Mouse (Mus musculus): ENCODE measurements at regions not wholly inside any gene's neighbourhood (a gene's known extent, or its start where the extent isn't known, plus 50 kb on each side); places are given as distances from the start of the nearest gene placed in this dataset.

DNA sequence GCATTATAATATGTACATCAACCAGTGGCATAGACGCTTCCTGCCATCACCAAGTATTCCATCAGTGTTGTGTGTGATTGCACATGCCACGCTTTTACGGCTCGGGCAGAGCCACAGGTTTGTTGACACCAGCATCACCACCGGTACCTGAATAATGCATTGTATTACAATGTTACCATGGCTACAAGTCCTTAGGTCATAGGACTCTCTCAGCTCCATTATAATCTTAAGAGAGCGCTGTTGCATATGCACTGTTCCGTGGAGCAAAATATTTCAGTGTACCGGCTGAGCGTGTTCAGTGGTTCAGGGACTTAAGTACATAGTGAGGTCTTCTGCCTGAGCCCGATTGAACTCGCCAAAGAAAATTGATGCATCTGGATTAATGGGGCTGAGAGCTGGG is 303.4 kb upstream of the Id4 start:
- DNase-seq (ENCODE audit: low read depth, low spot score), result no peak

DNA sequence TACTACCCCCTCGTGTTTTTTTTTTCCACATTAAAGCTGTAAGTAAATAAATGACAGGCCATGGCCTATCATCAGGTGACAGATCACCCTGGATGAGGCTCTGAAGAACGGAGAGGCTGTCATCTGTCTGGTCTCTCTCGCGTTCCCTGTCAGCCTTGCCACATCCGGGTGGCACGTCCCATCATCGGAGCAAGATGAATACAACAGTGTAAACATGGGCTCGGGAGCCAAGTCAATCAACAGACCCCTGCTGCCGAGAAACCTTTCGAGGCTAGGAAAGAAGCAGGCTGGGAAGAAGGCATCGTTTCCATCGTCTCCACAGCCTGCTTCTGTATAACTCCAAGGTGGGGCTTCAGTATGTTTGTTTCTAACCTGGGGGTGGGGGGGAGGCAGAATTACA is 286.8 kb upstream of the Id4 start:
- DNase-seq (ENCODE audit: low read depth, low spot score), result no peak

GRCm38 (mm10) chr13:47974756-47975515 is 286.1 kb upstream of the Id4 start:
- no peak for DNase-seq (ENCODE audit: low read depth, low spot score)

GRCm38 (mm10) chr13:47998495-47998894 is 262.5 kb upstream of the Id4 start:
- no peak for DNase-seq (ENCODE audit: low read depth, low spot score)

DNA sequence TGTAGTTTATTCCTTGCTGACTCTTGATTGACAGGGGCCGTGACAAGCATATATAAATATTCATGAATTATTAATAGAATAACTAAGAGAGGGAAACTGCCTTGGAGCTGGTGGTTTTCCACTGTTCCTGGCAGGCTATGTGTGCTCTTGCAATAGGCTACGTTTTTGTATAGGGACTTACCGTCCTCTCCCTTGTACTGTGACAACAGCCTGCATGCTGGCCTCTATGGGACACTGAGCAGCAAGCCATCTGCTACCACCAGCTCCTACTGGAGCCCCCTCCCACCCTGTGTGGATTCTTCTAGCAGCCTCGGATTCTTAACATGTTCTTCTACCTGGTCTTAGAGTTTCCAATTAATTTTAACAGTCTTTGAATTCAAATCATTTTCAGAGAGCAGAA is 261.6 kb upstream of the Id4 start:
- DNase-seq (ENCODE audit: low read depth, low spot score), result no peak

DNA sequence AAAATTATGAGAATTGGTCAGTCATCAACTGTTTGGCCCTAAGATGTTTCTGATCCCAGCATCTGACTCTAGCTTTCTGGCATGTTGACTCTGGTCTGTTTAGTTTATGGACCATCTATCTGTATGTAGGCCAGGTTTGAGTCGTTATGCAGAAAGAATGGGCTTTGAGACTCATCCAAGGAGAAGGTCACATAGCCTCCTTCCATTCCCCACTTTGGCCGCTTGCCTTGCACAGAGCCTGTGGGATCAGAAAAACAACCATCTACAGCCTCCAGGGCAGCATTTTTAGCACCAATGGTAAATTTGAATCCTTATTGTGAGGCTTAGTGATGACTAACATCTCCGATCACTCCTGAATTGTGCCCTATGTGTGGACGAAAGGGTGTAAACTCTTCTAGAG is 257.9 kb upstream of the Id4 start:
- no peak for DNase-seq (ENCODE audit: low read depth, low spot score)

GRCm38 (mm10) chr13:48013336-48013750 is 247.7 kb upstream of the Id4 start:
- no peak for DNase-seq (ENCODE audit: low read depth, low spot score)

GRCm38 (mm10) chr13:48015296-48015695 is 245.7 kb upstream of the Id4 start:
- no peak for DNase-seq (ENCODE audit: low read depth, low spot score)

- no peak for DNase-seq (ENCODE audit: low read depth, low spot score)
Measured at GRCm38 (mm10) chr13:48016051-48016450, 245.0 kb upstream of the Id4 start.

- DNase-seq (ENCODE audit: low read depth, low spot score), result no peak
Measured at GRCm38 (mm10) chr13:48016606-48017005, 244.4 kb upstream of the Id4 start.

- DNase-seq (ENCODE audit: low read depth, low spot score), result no peak
Measured at GRCm38 (mm10) chr13:48017649-48018048, 243.4 kb upstream of the Id4 start.

- no peak for DNase-seq (ENCODE audit: low read depth, low spot score)
Measured at GRCm38 (mm10) chr13:48018606-48019005, 242.4 kb upstream of the Id4 start.

DNA sequence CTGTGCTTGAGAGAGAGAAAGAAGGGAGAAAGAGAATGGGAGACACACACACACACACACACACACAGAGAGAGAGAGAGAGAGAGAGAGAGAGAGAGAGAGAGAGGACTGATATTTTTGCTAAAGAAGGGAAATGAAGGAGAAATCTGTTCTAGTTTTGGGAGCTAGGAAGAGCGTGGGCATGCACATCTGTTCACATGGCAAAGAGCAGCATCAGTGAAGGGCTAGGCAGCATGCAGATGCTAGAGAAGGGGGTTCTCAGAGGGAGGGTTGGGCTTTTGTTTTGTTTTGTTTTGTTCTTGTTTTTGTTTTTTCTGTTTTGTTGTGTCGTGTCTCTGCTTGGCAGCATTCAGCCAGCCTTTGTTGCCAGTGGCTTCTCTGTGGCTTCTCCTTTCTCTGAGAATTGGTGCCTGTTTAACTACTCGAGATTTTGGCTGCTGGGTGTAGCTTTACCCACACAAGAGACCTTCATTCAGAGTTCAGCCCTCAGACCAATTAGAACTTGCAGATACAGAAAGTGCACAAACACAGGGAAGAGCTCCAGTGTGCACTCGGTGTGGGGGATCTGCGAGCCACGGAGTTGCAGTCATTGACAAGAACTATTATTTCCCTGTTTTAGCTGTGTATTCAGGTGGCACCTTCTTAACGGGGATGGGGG is 237.9 kb upstream of the Id4 start:
- DNase-seq (ENCODE audit: low read depth, low spot score), result no peak

DNA sequence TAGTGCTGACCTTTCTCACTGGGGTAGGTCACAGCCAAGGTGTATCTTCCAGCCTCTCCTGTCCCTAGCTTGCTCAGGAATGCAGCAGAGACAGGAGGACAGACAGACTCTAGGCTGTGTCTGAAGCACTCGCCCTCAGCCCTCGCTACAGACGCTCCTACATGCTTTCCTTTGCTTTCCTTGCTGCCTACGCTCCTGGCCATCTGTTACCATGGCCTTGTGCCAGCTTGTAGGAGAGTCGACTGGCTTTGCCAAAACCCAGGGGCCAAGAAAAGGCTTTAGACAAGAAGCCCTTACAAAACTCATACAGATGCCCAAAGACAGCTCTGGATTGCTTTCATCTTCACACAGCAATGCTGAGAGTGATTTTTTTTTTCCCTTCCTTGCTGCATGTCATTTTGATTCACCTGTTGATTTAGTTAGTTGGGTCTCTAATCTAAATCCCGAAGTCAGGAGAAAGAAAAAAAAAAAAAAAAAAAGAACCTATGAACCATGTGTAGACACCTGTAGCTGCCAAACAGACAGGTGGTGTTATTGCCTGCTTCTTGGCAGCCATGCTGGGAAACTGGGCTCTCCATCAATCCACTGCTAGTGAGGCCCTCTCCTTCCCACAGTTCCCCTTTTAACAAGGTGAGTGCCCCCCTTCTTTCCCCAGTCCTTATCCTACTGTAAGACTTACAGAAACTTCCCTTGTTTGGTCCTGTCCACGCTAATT is 233.1 kb upstream of the Id4 start:
- DNase-seq (ENCODE audit: low read depth, low spot score), result no peak

GRCm38 (mm10) chr13:48031491-48031890 is 229.5 kb upstream of the Id4 start:
- no peak for DNase-seq (ENCODE audit: low read depth, low spot score)

- no peak for DNase-seq (ENCODE audit: low read depth, low spot score)
Measured at GRCm38 (mm10) chr13:48042172-48042571, 218.9 kb upstream of the Id4 start.

GRCm38 (mm10) chr13:48042572-48042971 is 218.5 kb upstream of the Id4 start:
- no peak for DNase-seq (ENCODE audit: low read depth, low spot score)

GRCm38 (mm10) chr13:48046201-48046750 is 214.8 kb upstream of the Id4 start:
- DNase-seq (ENCODE audit: low read depth, low spot score), result no peak

DNA sequence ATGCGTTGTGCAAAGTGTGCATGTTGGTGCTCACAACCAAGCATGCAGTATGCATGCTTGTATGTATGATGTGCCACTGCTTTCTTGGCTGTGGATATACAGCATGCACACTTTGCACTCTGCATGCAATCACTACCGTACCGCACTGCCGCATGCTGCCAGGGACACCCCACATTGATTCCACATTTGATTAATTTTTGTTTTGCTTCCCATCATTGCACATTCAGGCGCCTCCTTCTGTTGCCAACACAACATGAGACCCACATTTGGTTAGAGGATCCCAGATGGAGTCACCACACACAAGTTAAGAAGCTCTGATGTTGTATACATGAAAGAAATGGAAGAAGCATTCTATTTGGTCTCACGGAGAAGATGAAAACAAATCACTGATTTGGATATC is 211.2 kb upstream of the Id4 start:
- no peak for DNase-seq (ENCODE audit: low read depth, low spot score)

GRCm38 (mm10) chr13:48074630-48075029 is 186.4 kb upstream of the Id4 start:
- no peak for DNase-seq (ENCODE audit: low read depth, low spot score)

- DNase-seq (ENCODE audit: low read depth, low spot score), result no peak
Measured at GRCm38 (mm10) chr13:48075315-48075714, 185.7 kb upstream of the Id4 start.

GRCm38 (mm10) chr13:48078214-48078613 is 182.8 kb upstream of the Id4 start:
- DNase-seq (ENCODE audit: low read depth, low spot score), result no peak
